Mouse (Mus musculus): ENCODE data around the gene Cyp2d10.
"Not testable (repeated sequence)": the region's sequence is repeated elsewhere in the genome, so short reads cannot be mapped to it uniquely, and the experiment has no call there.

DNA sequence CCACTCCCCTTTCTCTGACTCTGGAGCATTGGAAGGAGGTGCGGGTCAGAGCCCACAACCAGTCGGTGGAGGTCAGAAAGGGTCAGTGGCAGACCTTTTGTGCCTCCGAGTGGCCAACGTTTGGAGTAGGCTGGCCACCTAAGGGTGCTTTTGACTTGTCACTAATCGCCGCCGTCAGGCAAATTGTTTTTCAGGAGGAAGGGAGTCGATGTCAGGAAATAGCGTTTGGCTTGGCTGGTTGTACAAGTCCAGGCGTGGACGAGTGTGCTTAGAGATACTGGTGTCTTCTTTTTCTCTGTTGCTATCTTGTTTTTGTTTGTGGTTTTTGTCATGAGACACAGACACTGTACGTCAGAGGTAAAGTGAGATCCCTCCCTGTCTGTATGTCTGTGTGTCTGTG, 43.2 kb downstream of the Cyp2d10 start:
- TF ChIP-seq ZNF384 (IDR thresholded peaks at IDR 0.05; ENCODE audit: low read depth, low read length); HCFC1 (IDR thresholded peaks at IDR 0.05; ENCODE audit: borderline replicate concordance, insufficient read depth, low read length); CHD2 (IDR thresholded peaks at IDR 0.05; ENCODE audit: low read depth, low read length); ZC3H11A (IDR thresholded peaks at IDR 0.05; ENCODE audit: borderline replicate concordance, low read depth, low read length): not testable (repeated sequence)

All from ES-E14 (cell line).